Mouse (Mus musculus): ENCODE data around the gene Mpst. TPM values are rescaled to one million over a fixed set of nuclear protein-coding genes. Genes with fewer than 3 reads are reported as not detected.

Mpst gene
- 56.8 TPM for polyA plus RNA-seq (2014; fragmentation: Illumina TruSeq; extraction: RNeasy Lipid Tissue Mini Kit (QIAGEN cat#74804); ENCODE audit: low read depth, low replicate concordance)

DNA sequence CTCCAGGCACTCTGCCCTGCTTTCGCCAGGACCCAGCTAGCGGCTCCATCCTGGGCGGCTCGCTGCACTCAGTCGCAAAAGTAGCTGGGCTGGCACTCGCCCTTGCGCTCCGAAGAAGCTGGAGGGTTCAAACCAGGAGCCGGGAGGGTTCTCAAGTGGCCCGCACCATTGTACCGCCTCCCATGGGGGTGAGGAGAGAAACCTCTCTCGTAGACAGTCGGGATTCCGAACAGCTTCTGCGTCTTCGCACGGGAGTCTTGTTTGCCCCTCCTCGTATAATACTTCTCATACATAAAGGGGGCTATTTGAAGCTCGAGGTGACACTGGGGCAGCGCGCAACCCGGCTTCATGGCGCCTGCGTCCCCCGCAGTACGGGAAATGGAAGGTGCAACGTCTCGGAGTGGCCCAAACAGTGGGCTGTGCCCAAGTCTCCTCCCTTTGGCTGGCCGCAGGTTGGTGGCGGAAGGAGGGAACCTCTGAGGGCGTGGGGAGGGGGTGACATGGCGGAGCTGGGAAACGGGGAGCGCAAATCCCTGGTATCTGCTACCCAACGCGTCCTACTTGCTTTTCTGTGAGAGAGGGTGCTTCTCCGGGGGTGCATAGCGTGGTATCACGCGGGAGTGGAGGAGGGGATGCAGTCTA, at the start of gene Mpst:
Gene Mpst (plus strand): TSS at position 124 of the 642 bp plus-strand sequence.

DNA sequence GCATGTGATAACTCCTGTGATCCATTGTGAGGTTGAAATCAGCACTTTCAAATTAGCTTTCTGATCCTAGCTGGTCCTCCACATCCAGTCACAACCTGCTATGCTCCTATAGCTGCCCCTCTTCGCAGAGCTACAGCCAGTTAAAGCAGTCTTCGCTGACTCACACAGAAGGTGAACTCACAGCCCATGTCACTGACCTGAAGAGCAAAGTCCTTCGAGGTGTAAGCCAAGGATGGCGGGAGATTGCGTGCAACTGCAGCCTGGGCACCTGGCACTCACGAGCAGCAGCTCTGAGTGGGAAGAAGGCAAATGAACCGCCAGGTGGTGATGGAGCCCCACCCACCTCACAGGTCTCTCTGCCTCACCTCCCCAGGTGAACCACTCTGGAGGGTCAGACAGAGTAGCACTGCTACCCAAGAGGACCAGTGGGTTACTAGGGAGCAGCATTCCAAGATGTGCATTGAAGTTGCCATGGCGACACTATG, 10.7 kb upstream of the Mpst start, which contains the start of gene Tex33:
Gene Tex33 (minus strand): TSS at position 435 of the 485 bp plus-strand sequence.

GRCm38 (mm10) chr15:78405517-78406211, 552 bp upstream of the Mpst start, which contains the start of gene Tst:
TSS of gene Tst (minus strand) at chr15:78405907.

GRCm38 (mm10) chr15:78428391-78429138, 22.3 kb downstream of the Mpst start, which contains the start of gene Kctd17:
TSS of gene Kctd17 (plus strand) at chr15:78428564.

Other genes starting within 250 kb of the Mpst start
- gene Ift27, start 232.3 kb upstream of the Mpst start, polyA plus RNA-seq (2014; fragmentation: Illumina TruSeq; extraction: RNeasy Lipid Tissue Mini Kit (QIAGEN cat#74804); ENCODE audit: low read depth, low replicate concordance) = 13.9 TPM
- gene Pvalb, start 200.0 kb upstream of the Mpst start, polyA plus RNA-seq (2014; fragmentation: Illumina TruSeq; extraction: RNeasy Lipid Tissue Mini Kit (QIAGEN cat#74804); ENCODE audit: low read depth, low replicate concordance) = 1.9 TPM
- 3.0 TPM for gene Ncf4, start 161.6 kb upstream of the Mpst start, polyA plus RNA-seq (2014; fragmentation: Illumina TruSeq; extraction: RNeasy Lipid Tissue Mini Kit (QIAGEN cat#74804); ENCODE audit: low read depth, low replicate concordance)
- gene Csf2rb2, start 100.7 kb upstream of the Mpst start, polyA plus RNA-seq (2014; fragmentation: Illumina TruSeq; extraction: RNeasy Lipid Tissue Mini Kit (QIAGEN cat#74804); ENCODE audit: low read depth, low replicate concordance) = 0.73 TPM
- 0.50 TPM for gene Csf2rb, start 80.7 kb upstream of the Mpst start, polyA plus RNA-seq (2014; fragmentation: Illumina TruSeq; extraction: RNeasy Lipid Tissue Mini Kit (QIAGEN cat#74804); ENCODE audit: low read depth, low replicate concordance)
- not detected for gene Tex33, start 10.5 kb upstream of the Mpst start, polyA plus RNA-seq (2014; fragmentation: Illumina TruSeq; extraction: RNeasy Lipid Tissue Mini Kit (QIAGEN cat#74804); ENCODE audit: low read depth, low replicate concordance)
- 26.6 TPM for gene Tst, start 509 bp upstream of the Mpst start, polyA plus RNA-seq (2014; fragmentation: Illumina TruSeq; extraction: RNeasy Lipid Tissue Mini Kit (QIAGEN cat#74804); ENCODE audit: low read depth, low replicate concordance)
- 24.6 TPM for gene Kctd17, start 22.1 kb downstream of the Mpst start, polyA plus RNA-seq (2014; fragmentation: Illumina TruSeq; extraction: RNeasy Lipid Tissue Mini Kit (QIAGEN cat#74804); ENCODE audit: low read depth, low replicate concordance)
- gene Tmprss6, start 62.2 kb downstream of the Mpst start, polyA plus RNA-seq (2014; fragmentation: Illumina TruSeq; extraction: RNeasy Lipid Tissue Mini Kit (QIAGEN cat#74804); ENCODE audit: low read depth, low replicate concordance) = not detected
- 0.21 TPM for gene Il2rb, start 88.9 kb downstream of the Mpst start, polyA plus RNA-seq (2014; fragmentation: Illumina TruSeq; extraction: RNeasy Lipid Tissue Mini Kit (QIAGEN cat#74804); ENCODE audit: low read depth, low replicate concordance)
- gene C1qtnf6, start 125.0 kb downstream of the Mpst start, polyA plus RNA-seq (2014; fragmentation: Illumina TruSeq; extraction: RNeasy Lipid Tissue Mini Kit (QIAGEN cat#74804); ENCODE audit: low read depth, low replicate concordance) = 10.5 TPM
- gene Sstr3, start 138.3 kb downstream of the Mpst start, polyA plus RNA-seq (2014; fragmentation: Illumina TruSeq; extraction: RNeasy Lipid Tissue Mini Kit (QIAGEN cat#74804); ENCODE audit: low read depth, low replicate concordance) = not detected
- 1.8 TPM for gene Rac2, start 166.4 kb downstream of the Mpst start, polyA plus RNA-seq (2014; fragmentation: Illumina TruSeq; extraction: RNeasy Lipid Tissue Mini Kit (QIAGEN cat#74804); ENCODE audit: low read depth, low replicate concordance)
- gene Cyth4, start 190.6 kb downstream of the Mpst start, polyA plus RNA-seq (2014; fragmentation: Illumina TruSeq; extraction: RNeasy Lipid Tissue Mini Kit (QIAGEN cat#74804); ENCODE audit: low read depth, low replicate concordance) = 8.0 TPM